Mouse (Mus musculus): ENCODE results near the gene Adam26a.
"Not testable (repeated sequence)": the region's sequence is repeated elsewhere in the genome, so short reads cannot be mapped to it uniquely, and the experiment has no call there.

Adam26a gene

GRCm38 (mm10) chr8:43576607-43577006 is at the start of gene Adam26a:
TSS of gene Adam26a (minus strand) at chr8:43576707.
- in situ Hi-C loops (cut with MboI, MseI), result not testable (repeated sequence)

GRCm38 (mm10) chr8:43616046-43616445 is 39.5 kb upstream of the Adam26a start:
- in situ Hi-C loops (cut with MboI, MseI), result no loop called here

- in situ Hi-C loops (cut with MboI, MseI), result not testable (repeated sequence)
Measured at GRCm38 (mm10) chr8:43603657-43604056, 27.1 kb upstream of the Adam26a start.

GRCm38 (mm10) chr8:43603166-43603565 is 26.7 kb upstream of the Adam26a start:
- in situ Hi-C loops (cut with MboI, MseI), result not testable (repeated sequence)

GRCm38 (mm10) chr8:43528006-43528405 is 48.5 kb downstream of the Adam26a start, which contains the start of gene Adam26b:
TSS of gene Adam26b (minus strand) at chr8:43528106.
- in situ Hi-C loops (cut with MboI, MseI), result not testable (repeated sequence)
